Mouse (Mus musculus) bone marrow macrophage, adult 2 months (primary cell): Measurements from ENCODE around the gene C2cd3. TPM values are rescaled to one million over a fixed set of nuclear protein-coding genes. Genes with fewer than 3 reads are reported as not detected.

Experiments used
- H3K27ac ChIP-seq: 2 replicates; pipeline ENCODE4 v1.5.1; 2012; ENCODE audit warnings: low read depth, low read length; ENCODE audit not compliant: insufficient read depth
- H3K4me1 ChIP-seq: 2 replicates; pipeline ENCODE4 v1.6.1; 2012; ENCODE audit warnings: low read length; ENCODE audit not compliant: control insufficient read depth, insufficient read depth
- H3K4me3 ChIP-seq: 2 replicates; pipeline ENCODE4 v1.5.1; 2012; ENCODE audit warnings: mild to moderate bottlenecking, low read length, moderate library complexity; ENCODE audit not compliant: insufficient read depth
- CTCF ChIP-seq: IDR thresholded peaks from 2 replicates; pipeline ENCODE4 v1.5.1; 2012; ENCODE audit warnings: low read depth, mild to moderate bottlenecking, low read length, moderate library complexity
- POLR2A ChIP-seq: IDR thresholded peaks from 2 replicates; pipeline ENCODE4 v1.6.1; 2012; ENCODE audit warnings: mild to moderate bottlenecking, low read depth, low read length, borderline replicate concordance
- polyA plus RNA-seq: library from polyadenylated mRNA; stranded (reverse); fragments of >200 nt; gene quantifications from 2 replicates; pipeline ENCODE4 v1.2.4, GENCODE M21; 2012; ENCODE audit not compliant: missing spikeins, insufficient read depth, insufficient read length

Gene C2cd3
- polyA plus RNA-seq, 1 experiment, result 21.6 TPM

DNA sequence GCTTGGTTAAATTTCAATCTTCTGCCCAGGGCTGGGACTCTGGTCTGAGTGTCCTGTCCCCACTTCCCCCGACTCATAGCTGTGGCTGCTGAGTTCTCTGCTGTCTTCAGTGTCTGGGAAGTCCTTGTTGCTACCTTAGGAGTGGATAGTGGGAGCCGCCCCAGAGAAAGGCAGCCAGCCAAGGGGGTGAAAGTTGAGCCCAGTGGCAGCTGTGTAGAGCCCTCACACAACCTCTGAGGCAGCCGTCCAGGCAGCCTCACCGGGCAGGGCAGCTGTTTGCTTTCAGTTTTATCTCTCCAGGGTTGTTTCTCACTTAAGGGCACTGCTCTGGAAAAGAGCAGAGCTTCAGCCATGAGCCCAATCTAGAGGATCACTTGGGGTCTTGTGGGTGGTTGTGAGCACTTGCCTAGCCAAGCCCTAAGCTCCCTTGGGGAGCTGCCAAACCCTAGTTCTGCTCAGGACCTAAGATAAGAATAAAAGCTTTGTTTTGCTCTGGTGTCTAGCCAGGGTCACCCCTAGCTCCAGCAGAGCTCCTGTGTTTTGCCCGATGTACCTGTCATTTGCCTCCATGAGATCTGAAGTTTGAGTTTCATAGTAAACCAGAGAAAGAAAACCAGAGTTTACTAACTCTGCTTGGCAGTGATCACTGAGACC, 93.8 kb downstream of the C2cd3 start:
- Histone ChIP-seq H3K4me3 (no peak overlapping the region), H3K27ac (no peak overlapping the region), H3K4me1 (peaks cover 33% of the 10 kb centered on the region)
- TF ChIP-seq POLR2A, result no peak
- TF ChIP-seq CTCF, result no peak

- Histone ChIP-seq H3K4me1 (peaks cover 27% of the 10 kb centered on the region), H3K4me3 (no peak overlapping the region), H3K27ac (no peak overlapping the region)
- TF ChIP-seq CTCF (no peak), POLR2A (no peak)
Measured at GRCm38 (mm10) chr7:100466781-100467510, 94.9 kb downstream of the C2cd3 start.

DNA sequence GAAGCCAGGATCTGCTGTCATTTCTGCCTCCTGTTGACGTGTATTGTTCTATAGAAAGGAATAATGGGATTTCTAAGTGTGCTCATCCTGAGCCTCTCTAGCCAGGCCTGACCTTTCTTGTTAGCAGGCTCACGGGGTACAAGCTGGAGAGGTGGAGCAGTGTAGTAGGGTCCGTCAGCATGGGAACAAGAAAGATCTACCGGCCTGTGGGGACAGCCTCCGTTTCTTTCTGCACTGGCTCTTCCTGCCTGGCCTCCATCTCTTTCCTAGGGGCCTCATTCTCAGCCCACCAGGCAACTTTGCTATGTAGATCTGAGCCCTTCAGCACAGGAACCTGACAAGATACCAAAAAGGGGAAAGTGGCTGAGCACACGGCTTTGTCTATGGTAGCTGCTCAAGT, 96.7 kb downstream of the C2cd3 start:
- peaks cover 24% of the 10 kb centered on the region for H3K4me1 ChIP-seq
- no peak overlapping the region for H3K4me3 ChIP-seq
- TF ChIP-seq POLR2A, result no peak
- no peak for TF ChIP-seq CTCF
- H3K27ac ChIP-seq, result no peak overlapping the region

DNA sequence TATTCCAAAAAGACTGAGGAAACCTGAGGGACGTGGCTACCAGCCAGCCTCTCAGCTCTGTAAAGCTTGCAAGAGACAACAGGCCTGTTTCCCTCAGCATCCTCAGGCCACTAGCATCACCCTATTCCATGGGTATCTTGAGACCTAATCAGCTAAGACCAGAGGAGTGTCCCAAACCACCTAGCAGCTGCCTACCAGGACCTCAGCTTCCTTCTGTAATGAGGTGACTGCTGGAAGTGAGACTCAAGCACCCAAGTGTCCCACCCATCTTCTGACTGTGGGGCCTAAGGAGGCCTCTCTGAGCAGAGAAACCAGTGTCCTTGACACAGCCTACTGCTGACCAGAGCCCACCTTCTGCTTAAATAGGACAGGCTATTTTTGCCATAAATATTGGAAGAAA, 97.5 kb downstream of the C2cd3 start:
- H3K4me3 ChIP-seq, result no peak overlapping the region
- no peak for TF ChIP-seq POLR2A
- TF ChIP-seq CTCF, result no peak
- H3K4me1 ChIP-seq, result peaks cover 31% of the 10 kb centered on the region
- no peak overlapping the region for H3K27ac ChIP-seq

DNA sequence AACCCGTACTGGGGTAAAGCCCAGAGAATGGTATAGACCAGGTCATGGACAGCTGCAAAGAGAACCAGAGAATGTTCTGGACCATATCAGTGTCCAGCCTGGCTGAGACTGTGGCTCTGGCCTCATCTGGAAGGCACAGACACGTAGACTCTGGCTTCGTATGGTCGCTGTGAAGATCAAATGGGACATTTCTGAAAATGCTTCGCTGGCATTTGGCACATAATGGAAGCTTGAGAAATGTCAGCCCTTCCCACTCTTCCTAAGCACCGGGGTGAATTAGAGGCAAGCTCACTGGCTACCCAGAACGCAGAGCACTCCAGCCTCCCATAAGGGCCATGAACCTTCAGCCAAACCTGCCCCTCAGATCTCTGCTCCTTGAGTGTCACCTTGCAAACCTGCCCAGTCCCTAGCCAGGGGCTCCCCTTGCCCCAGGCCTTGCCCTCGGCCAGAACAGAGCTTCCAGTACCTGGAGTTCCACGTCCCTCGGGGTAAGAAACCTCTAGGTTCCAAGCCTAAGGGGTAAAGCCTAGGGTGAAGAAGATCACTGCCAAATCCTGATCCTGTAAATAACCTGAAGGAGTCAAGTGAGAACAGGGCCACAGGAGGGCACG, 98.9 kb downstream of the C2cd3 start:
- H3K4me1 ChIP-seq, result peaks cover 23% of the 10 kb centered on the region
- no peak overlapping the region for H3K4me3 ChIP-seq
- no peak for TF ChIP-seq CTCF
- TF ChIP-seq POLR2A, result no peak
- H3K27ac ChIP-seq, result no peak overlapping the region

DNA sequence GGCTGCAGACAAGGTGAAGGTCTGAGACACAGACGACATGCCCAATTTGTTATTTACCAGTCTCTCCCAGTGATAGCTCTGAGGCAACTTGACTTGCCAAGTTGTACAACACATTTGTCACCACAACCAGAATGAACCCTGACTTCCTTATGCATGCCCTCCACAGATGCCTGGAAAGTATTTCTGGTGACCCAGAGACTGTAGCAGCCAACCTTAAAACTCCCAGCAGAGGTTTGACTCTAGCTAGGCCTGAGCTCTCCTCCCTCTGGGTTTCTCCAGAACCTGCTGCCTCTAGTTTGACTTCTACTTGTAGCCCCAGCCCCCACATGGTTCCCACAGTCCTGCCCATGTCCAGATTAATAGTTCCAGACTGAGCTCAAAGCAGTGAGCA, 99.4 kb downstream of the C2cd3 start:
- Histone ChIP-seq H3K27ac (no peak overlapping the region), H3K4me1 (peaks cover 21% of the 10 kb centered on the region), H3K4me3 (no peak overlapping the region)
- no peak for TF ChIP-seq POLR2A
- no peak for TF ChIP-seq CTCF

GRCm38 (mm10) chr7:100472777-100473176, 100.7 kb downstream of the C2cd3 start, which contains the start of gene Ucp3:
Gene Ucp3, plus strand, starts transcription at chr7:100472990.
- Histone ChIP-seq H3K4me3 (no peak within 1 kb of the TSS), H3K27ac (no peak within 1 kb of the TSS), H3K4me1 (peaks cover 21% of the 10 kb centered on the region)
- no peak for TF ChIP-seq POLR2A

GRCm38 (mm10) chr7:100473846-100474454, 101.9 kb downstream of the C2cd3 start:
- no peak overlapping the region for H3K4me3 ChIP-seq
- no peak overlapping the region for H3K27ac ChIP-seq
- no peak for TF ChIP-seq POLR2A
- TF ChIP-seq CTCF, result no peak
- H3K4me1 ChIP-seq, result peaks cover 21% of the 10 kb centered on the region

DNA sequence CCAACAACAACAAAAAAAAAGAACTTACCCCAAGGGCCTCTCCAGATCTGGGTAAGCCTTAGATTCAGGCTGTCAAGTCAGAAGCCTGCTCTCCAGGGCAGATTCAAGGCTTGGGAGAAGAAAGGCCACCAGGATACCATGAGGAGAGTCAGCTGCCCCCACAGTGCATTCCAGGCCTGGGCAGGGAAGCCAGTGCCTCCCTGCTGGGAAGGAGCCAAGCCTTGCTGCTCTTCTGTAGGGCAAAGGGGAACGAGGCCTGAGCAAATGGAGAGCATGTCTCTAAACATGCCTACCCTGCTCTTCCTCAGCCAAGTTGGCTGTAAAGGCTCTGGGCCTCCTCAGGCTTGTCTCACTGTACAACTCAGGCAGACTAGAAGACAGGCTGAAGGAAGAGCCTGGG, 102.6 kb downstream of the C2cd3 start:
- no peak for TF ChIP-seq CTCF
- TF ChIP-seq POLR2A, result no peak
- H3K27ac ChIP-seq, result peak overlapping the region; percentile 30; the same call in 1 of the 2 replicates
- no peak overlapping the region for H3K4me3 ChIP-seq
- H3K4me1 ChIP-seq, result peaks cover 21% of the 10 kb centered on the region
